Mouse (Mus musculus) hindbrain, embryonic 10.5 days (tissue): ENCODE data around the gene Pxdc1. TPM values are rescaled to one million over a fixed set of nuclear protein-coding genes. Genes with fewer than 3 reads are reported as not detected.

Experiments used
- DNase-seq: peaks from one replicate; pipeline ENCODE4 v3.0.0-alpha.2; 2017; ENCODE audit warnings: low spot score
- H3K27ac ChIP-seq: fragments of 300-500 bp; sonication (generic); 2 replicates; pipeline ENCODE4 v1.5.1; 2016; ENCODE audit warnings: mild to moderate bottlenecking, moderate library complexity
- H3K27me3 ChIP-seq: fragments of 300-500 bp; sonication (generic); 2 replicates; pipeline ENCODE4 v1.6.1; 2016; ENCODE audit warnings: mild to moderate bottlenecking; ENCODE audit not compliant: poor library complexity, insufficient read depth, severe bottlenecking
- H3K36me3 ChIP-seq: fragments of 300-500 bp; sonication (generic); 2 replicates; pipeline ENCODE4 v1.6.1; 2016; ENCODE audit warnings: mild to moderate bottlenecking, moderate library complexity
- H3K4me1 ChIP-seq: fragments of 300-500 bp; sonication (generic); replicated peaks from 2 replicates; pipeline ENCODE4 v1.6.1; 2016; ENCODE audit warnings: mild to moderate bottlenecking
- H3K4me3 ChIP-seq: fragments of 300-500 bp; sonication (generic); 2 replicates; pipeline ENCODE4 v1.5.1; 2016; ENCODE audit warnings: mild to moderate bottlenecking, moderate library complexity
- H3K9me3 ChIP-seq: fragments of 300-500 bp; sonication (generic); 2 replicates; pipeline ENCODE4 v1.6.1; 2016; ENCODE audit warnings: mild to moderate bottlenecking, moderate library complexity
- WGBS: fragments of 180-500 bp; shearing (Covaris S2); methylation state at CpG from one replicate; pipeline ENCODE4 v1.1.7; 2016; 5-methylcytosine and 5-hydroxymethylcytosine counted together
- polyA plus RNA-seq: library from polyadenylated mRNA; unstranded; fragments of >200 nt; fragmentation: Nextera tagmentation; extraction: Ambion mirVana; gene quantifications from 2 replicates; pipeline ENCODE4 v1.2.1, GENCODE M21; 2016

Gene Pxdc1
- polyA plus RNA-seq, 1 experiment from 2014 or later: 3.6 TPM

GRCm38 (mm10) chr13:34647221-34647620 lies 6.1 kb downstream of the Pxdc1 start:
- 87% methylated on average over 8 of the region's 8 CpGs for WGBS
- Histone ChIP-seq H3K27me3 (peaks cover 48% of the 10 kb centered on the region), H3K27ac (no peak overlapping the region), H3K4me3 (no peak overlapping the region), H3K9me3 (no peaks in the 10 kb centered on the region), H3K4me1 (peaks cover 30% of the 10 kb centered on the region), H3K36me3 (no peaks in the 10 kb centered on the region)
- DNase-seq: no peak

- DNase-seq: no peak
- Histone ChIP-seq H3K27me3 (peaks cover 38% of the 10 kb centered on the region), H3K4me1 (peaks cover 21% of the 10 kb centered on the region), H3K27ac (no peak overlapping the region), H3K36me3 (no peaks in the 10 kb centered on the region), H3K4me3 (no peak overlapping the region), H3K9me3 (no peaks in the 10 kb centered on the region)
- 87% methylated on average over 7 of the region's 7 CpGs for whole genome bisulfite sequencing
These were observed 7.0 kb downstream of the Pxdc1 start for GRCm38 (mm10) chr13:34646240-34646750.

DNA sequence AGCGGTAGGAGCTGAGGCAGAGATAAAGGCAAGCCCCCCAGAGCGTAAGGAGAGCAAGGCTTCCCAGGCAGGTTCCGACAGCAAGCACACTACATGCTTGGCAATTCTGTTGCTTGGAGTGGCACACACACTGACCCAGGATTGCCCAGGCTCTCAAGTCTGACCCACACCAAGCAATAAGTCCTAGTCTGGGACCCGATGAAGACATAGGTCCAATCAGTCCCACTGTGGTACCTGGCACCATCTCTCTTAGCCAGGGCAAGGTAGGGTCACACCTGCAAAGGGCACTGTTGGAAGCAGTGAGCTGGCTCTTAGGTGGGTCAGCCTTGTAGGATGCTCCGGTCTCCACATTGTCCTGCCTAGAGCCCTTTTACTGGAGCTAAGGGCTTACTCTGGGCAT lies 7.8 kb downstream of the Pxdc1 start:
- Histone ChIP-seq H3K27ac (no peak overlapping the region), H3K36me3 (no peaks in the 10 kb centered on the region), H3K9me3 (no peaks in the 10 kb centered on the region), H3K27me3 (peaks cover 31% of the 10 kb centered on the region), H3K4me1 (peaks cover 13% of the 10 kb centered on the region; the same call in 1 of the 2 replicates), H3K4me3 (no peak overlapping the region)
- DNase-seq: no peak
- 90% methylated on average over 5 of the region's 5 CpGs for WGBS

DNA sequence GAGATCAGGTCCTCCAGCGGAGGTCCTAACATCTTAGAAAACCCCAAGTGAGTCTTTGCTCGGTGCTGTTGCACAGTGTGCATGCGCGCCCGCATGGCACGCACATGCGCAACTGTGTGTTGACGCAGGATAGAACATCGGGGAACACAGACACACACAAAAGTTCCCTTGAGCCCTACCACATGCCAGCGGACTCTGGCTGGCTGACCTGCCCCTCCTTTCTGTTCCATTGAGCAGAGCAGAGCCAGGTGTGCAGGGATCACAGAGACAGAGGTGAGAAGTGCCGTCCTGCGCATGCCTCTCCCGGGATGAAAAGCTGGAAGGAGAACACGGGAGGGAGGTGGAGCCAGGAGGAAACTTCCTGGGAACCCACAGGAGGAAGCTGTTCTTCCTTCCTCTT lies 8.9 kb downstream of the Pxdc1 start:
- WGBS: 82% methylated on average over 14 of the region's 14 CpGs
- Histone ChIP-seq H3K36me3 (no peaks in the 10 kb centered on the region), H3K4me1 (0 out of 2 replicates have a peak, but pooled peaks cover 10% of the 10 kb centered on the region), H3K9me3 (no peaks in the 10 kb centered on the region), H3K27me3 (peaks cover 23% of the 10 kb centered on the region; the same call in 1 of the 2 replicates), H3K27ac (no peak overlapping the region), H3K4me3 (no peak overlapping the region)
- DNase-seq: no peak

DNA sequence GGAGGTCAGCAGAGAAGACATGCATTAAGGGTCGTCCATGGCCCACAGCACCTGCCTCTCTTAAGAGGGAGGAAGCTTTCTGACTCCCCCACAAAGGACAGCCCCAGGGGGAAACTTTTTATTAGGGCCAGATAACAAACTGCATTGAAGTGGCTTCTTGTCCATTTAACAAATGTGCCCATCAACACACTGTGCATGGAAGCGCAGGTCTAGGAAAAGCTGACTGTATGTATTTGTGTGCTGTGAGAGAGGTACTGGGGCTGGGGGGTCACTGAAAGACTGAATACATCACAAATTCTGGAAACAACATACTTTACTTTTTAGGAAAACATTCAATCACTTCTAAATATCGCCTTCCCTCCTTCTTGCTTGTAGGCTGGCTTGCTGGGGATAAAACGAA lies 9.4 kb downstream of the Pxdc1 start:
- Histone ChIP-seq H3K4me3 (no peak overlapping the region), H3K4me1 (0 out of 2 replicates have a peak, but pooled peaks cover 10% of the 10 kb centered on the region), H3K27me3 (peaks cover 20% of the 10 kb centered on the region; the same call in 1 of the 2 replicates), H3K27ac (0 out of 2 replicates have a peak overlapping the region, but pooled peaks have one; percentile 45), H3K36me3 (no peaks in the 10 kb centered on the region), H3K9me3 (no peaks in the 10 kb centered on the region)
- DNase-seq: no peak
- 72% methylated on average over 4 of the region's 4 CpGs for WGBS

GRCm38 (mm10) chr13:34642941-34643875 lies 10.1 kb downstream of the Pxdc1 start:
- no peaks in the 10 kb centered on the region for H3K9me3 ChIP-seq
- WGBS: 36% methylated on average over 7 of the region's 7 CpGs
- peak; percentile 81 for DNase-seq
- 0 out of 2 replicates have a peak, but pooled peaks cover 9% of the 10 kb centered on the region for H3K4me1 ChIP-seq
- 0 out of 2 replicates have a peak overlapping the region, but pooled peaks have one; percentile 45 for H3K27ac ChIP-seq
- no peaks in the 10 kb centered on the region for H3K36me3 ChIP-seq
- H3K27me3 ChIP-seq: peaks cover 13% of the 10 kb centered on the region; the same call in 1 of the 2 replicates
- no peak overlapping the region for H3K4me3 ChIP-seq

- H3K4me3 ChIP-seq: no peak overlapping the region
- no peak overlapping the region for H3K27ac ChIP-seq
- H3K9me3 ChIP-seq: no peaks in the 10 kb centered on the region
- no peak for DNase-seq
- 0 out of 2 replicates have a peak, but pooled peaks cover 3% of the 10 kb centered on the region for H3K4me1 ChIP-seq
- no peaks in the 10 kb centered on the region for H3K27me3 ChIP-seq
- WGBS: 64% methylated on average over 2 of the region's 2 CpGs
- no peaks in the 10 kb centered on the region for H3K36me3 ChIP-seq
These were observed 12.2 kb downstream of the Pxdc1 start for GRCm38 (mm10) chr13:34641066-34641465.

- H3K4me1 ChIP-seq: no peaks in the 10 kb centered on the region
- WGBS: 66% methylated on average over 5 of the region's 5 CpGs
- DNase-seq: peak; percentile 75
- H3K4me3 ChIP-seq: no peak overlapping the region
- H3K27me3 ChIP-seq: no peaks in the 10 kb centered on the region
- H3K36me3 ChIP-seq: no peaks in the 10 kb centered on the region
- H3K27ac ChIP-seq: no peak overlapping the region
- H3K9me3 ChIP-seq: no peaks in the 10 kb centered on the region
These were observed 17.3 kb downstream of the Pxdc1 start for GRCm38 (mm10) chr13:34635978-34636377.

DNA sequence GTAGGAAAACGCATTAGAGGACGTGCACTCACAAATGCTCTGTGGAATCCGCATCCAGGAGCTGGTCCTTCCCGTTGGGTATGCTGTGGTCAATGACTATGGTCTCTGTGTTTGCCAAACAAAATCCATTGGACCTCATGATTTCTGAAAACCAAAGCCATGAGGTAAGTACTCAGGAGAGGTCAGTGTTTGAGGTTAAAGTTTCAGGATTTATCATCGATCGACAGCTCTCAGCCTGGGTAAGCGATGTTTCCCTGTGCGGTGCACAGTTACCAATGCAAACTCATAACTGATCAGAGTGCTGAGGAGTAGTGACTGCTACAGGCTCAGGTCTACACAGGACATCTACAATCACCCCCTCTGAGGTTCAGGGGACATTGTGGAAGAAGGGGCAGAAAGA lies 23.0 kb downstream of the Pxdc1 start:
- peaks cover 5% of the 10 kb centered on the region; the same call in 1 of the 2 replicates for H3K4me1 ChIP-seq
- DNase-seq: no peak

GRCm38 (mm10) chr13:34629741-34630140 lies 23.5 kb downstream of the Pxdc1 start:
- Histone ChIP-seq H3K4me1 (peaks cover 5% of the 10 kb centered on the region; the same call in 1 of the 2 replicates), H3K27me3 (no peaks in the 10 kb centered on the region), H3K9me3 (no peaks in the 10 kb centered on the region), H3K27ac (no peak overlapping the region), H3K36me3 (peaks cover 9% of the 10 kb centered on the region; the same call in 1 of the 2 replicates), H3K4me3 (no peak overlapping the region)
- 88% methylated on average over 5 of the region's 5 CpGs for WGBS
- DNase-seq: no peak

More for the DNA sequence above, 23.0 kb downstream of the Pxdc1 start:
- Histone ChIP-seq H3K27me3 (no peaks in the 10 kb centered on the region), H3K4me3 (no peak overlapping the region), H3K36me3 (peaks cover 9% of the 10 kb centered on the region; the same call in 1 of the 2 replicates), H3K9me3 (no peaks in the 10 kb centered on the region), H3K27ac (no peak overlapping the region)
- 93% methylated on average over 8 of the region's 8 CpGs for WGBS

DNA sequence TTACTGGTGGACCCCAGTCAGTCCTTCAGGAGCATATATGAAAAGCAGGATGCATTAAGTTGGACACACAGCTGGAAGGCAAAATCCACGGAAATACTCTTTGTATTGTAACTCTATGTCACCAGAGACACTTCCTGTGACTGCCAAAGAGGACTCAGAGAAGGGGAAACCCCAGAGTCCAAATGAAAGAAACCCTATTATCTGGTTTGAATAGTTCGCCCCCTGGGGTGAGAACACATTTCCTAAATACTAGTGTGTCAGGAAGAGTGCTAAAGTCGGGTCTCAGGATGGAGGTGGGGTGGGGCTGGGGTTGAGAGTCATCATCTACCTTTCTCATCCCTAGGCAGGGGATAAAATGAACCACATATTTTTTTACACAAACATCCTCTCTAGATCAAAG lies 25.8 kb downstream of the Pxdc1 start:
- H3K36me3 ChIP-seq: peaks cover 9% of the 10 kb centered on the region; the same call in 1 of the 2 replicates
- peaks cover 5% of the 10 kb centered on the region; the same call in 1 of the 2 replicates for H3K4me1 ChIP-seq
- no peak overlapping the region for H3K27ac ChIP-seq
- no peaks in the 10 kb centered on the region for H3K27me3 ChIP-seq
- no peaks in the 10 kb centered on the region for H3K9me3 ChIP-seq
- WGBS: 39% methylated on average over 3 of the region's 3 CpGs
- DNase-seq: no peak
- H3K4me3 ChIP-seq: no peak overlapping the region

- WGBS: 87% methylated on average over 2 of the region's 2 CpGs
- Histone ChIP-seq H3K27me3 (no peaks in the 10 kb centered on the region), H3K4me3 (no peak overlapping the region), H3K27ac (no peak overlapping the region), H3K4me1 (peaks cover 5% of the 10 kb centered on the region; the same call in 1 of the 2 replicates), H3K9me3 (no peaks in the 10 kb centered on the region), H3K36me3 (peaks cover 7% of the 10 kb centered on the region; the same call in 1 of the 2 replicates)
- DNase-seq: no peak
These were observed 28.9 kb downstream of the Pxdc1 start for GRCm38 (mm10) chr13:34624414-34624813.

DNA sequence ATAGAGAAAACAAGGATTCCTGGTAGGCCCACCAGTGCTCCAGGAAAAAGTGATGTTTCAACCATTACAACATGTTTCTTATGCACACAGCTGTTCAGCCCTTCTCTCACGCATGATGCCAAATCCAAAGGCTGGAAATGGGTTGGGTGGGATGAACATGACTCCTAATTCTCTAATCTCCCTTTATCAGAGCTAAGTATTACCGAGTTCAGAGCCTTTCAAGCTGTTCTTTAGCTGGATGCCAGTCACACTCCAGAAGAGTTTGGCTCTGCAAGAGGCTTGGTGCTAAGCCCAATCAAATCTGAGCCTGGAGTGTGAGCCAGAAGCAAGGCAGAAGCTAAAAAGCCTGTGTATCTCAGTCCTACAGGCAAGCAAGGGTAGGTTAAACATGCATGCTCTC lies 40.9 kb downstream of the Pxdc1 start:
- H3K36me3 ChIP-seq: no peaks in the 10 kb centered on the region
- no peak for DNase-seq
- no peaks in the 10 kb centered on the region for H3K9me3 ChIP-seq
- no peak overlapping the region for H3K4me3 ChIP-seq
- WGBS: 84% methylated on average over 2 of the region's 2 CpGs
- H3K27me3 ChIP-seq: 0 out of 2 replicates have a peak, but pooled peaks cover 3% of the 10 kb centered on the region
- peaks cover 5% of the 10 kb centered on the region for H3K4me1 ChIP-seq
- H3K27ac ChIP-seq: no peak overlapping the region
